Mouse (Mus musculus) spleen, adult 2 months (tissue): ENCODE results near the gene Plekha1. TPM values are rescaled to one million over a fixed set of nuclear protein-coding genes. Genes with fewer than 3 reads are reported as not detected.
A peak's percentile ranks its signal among the peaks of the same experiment; 100 is the strongest.

Source experiments
- DNase-seq, 2 experiments: peaks; one replicate each; pipeline versions ENCODE4 v3.0.0 to v3.0.0-alpha.2; 2012 to 2021; ENCODE audit warnings: low spot score in 2 of 2, low read depth in 1 of 2
- H3K27ac ChIP-seq: fragments of 200-500 bp; 2 replicates; pipeline ENCODE4 v1.5.1; 2012; ENCODE audit warnings: low read length, inconsistent platforms; ENCODE audit not compliant: insufficient read depth
- H3K27me3 ChIP-seq: fragments of 200-500 bp; 2 replicates; pipeline ENCODE4 v1.6.1; 2012; ENCODE audit warnings: mild to moderate bottlenecking, moderate library complexity, low read length, inconsistent platforms; ENCODE audit not compliant: control insufficient read depth, insufficient read depth
- H3K36me3 ChIP-seq: fragments of 200-500 bp; 2 replicates; pipeline ENCODE4 v1.6.1; 2012; ENCODE audit warnings: mild to moderate bottlenecking, low read length, inconsistent platforms; ENCODE audit not compliant: control insufficient read depth, insufficient read depth
- H3K4me1 ChIP-seq: fragments of 200-500 bp; 2 replicates; pipeline ENCODE4 v1.6.1; 2011; ENCODE audit warnings: inconsistent platforms; ENCODE audit not compliant: control insufficient read depth, insufficient read depth, insufficient read length
- H3K4me3 ChIP-seq: fragments of 200-500 bp; 2 replicates; pipeline ENCODE4 v1.5.1; 2011; ENCODE audit warnings: mild to moderate bottlenecking, inconsistent platforms; ENCODE audit not compliant: insufficient read depth, insufficient read length; ENCODE audit errors: extremely low read depth
- CTCF ChIP-seq: fragments of 200-500 bp; IDR thresholded peaks from 2 replicates; pipeline ENCODE4 v1.5.1; 2011; ENCODE audit warnings: mild to moderate bottlenecking, inconsistent platforms; ENCODE audit not compliant: insufficient read depth, insufficient read length, insufficient replicate concordance; ENCODE audit errors: extremely low read depth
- POLR2A ChIP-seq: fragments of 200-500 bp; IDR thresholded peaks from 2 replicates; pipeline ENCODE4 v1.6.1; 2011; ENCODE audit warnings: low read depth, low read length, inconsistent platforms
- WGBS: fragments of 180-500 bp; shearing (Covaris S2); methylation state at CpG from one replicate; pipeline ENCODE4 v1.1.7; 2018; 5-methylcytosine and 5-hydroxymethylcytosine counted together
- polyA plus RNA-seq: library from polyadenylated mRNA; depleted of rRNA; stranded (reverse); fragments of >200 nt; gene quantifications from 2 replicates; pipeline ENCODE4 v1.2.3, GENCODE M21; 2012

Gene Plekha1
- polyA plus RNA-seq, 1 experiment, result 22.5 TPM

GRCm38 (mm10) chr7:130827844-130828403 is 37.6 kb upstream of the Plekha1 start:
- Histone ChIP-seq H3K27ac (peak overlapping the region; percentile 45), H3K4me3 (peak overlapping the region; percentile 7; the same call in 1 of the 2 replicates), H3K27me3 (no peaks in the 10 kb centered on the region), H3K4me1 (peaks cover 8% of the 10 kb centered on the region; the same call in 1 of the 2 replicates), H3K36me3 (no peaks in the 10 kb centered on the region)
- TF ChIP-seq CTCF (no peak), POLR2A (no peak)
- no peak for DNase-seq
- 33% methylated on average over 9 of the region's 9 CpGs for WGBS

- Histone ChIP-seq H3K4me1 (peaks cover 8% of the 10 kb centered on the region; the same call in 1 of the 2 replicates), H3K27ac (peak overlapping the region; percentile 45; the same call in 1 of the 2 replicates), H3K4me3 (no peak overlapping the region), H3K36me3 (no peaks in the 10 kb centered on the region), H3K27me3 (no peaks in the 10 kb centered on the region)
- WGBS, result 18% methylated on average over 10 of the region's 10 CpGs
- TF ChIP-seq CTCF, result no peak
- no peak for TF ChIP-seq POLR2A
- DNase-seq, result peak in 1 of 2 experiments; percentile 9
Measured at GRCm38 (mm10) chr7:130828475-130828874, 37.1 kb upstream of the Plekha1 start.

- no peak for DNase-seq
- no peak overlapping the region for H3K4me3 ChIP-seq
- no peaks in the 10 kb centered on the region for H3K27me3 ChIP-seq
- WGBS, result 91% methylated on average over 5 of the region's 5 CpGs
- H3K36me3 ChIP-seq, result no peaks in the 10 kb centered on the region
- no peak overlapping the region for H3K27ac ChIP-seq
- TF ChIP-seq POLR2A (no peak), CTCF (no peak)
- peaks cover 8% of the 10 kb centered on the region; the same call in 1 of the 2 replicates for H3K4me1 ChIP-seq
Measured at GRCm38 (mm10) chr7:130831586-130831985, 34.0 kb upstream of the Plekha1 start.

- TF ChIP-seq CTCF, result no peak
- no peak for TF ChIP-seq POLR2A
- Histone ChIP-seq H3K27me3 (no peaks in the 10 kb centered on the region), H3K27ac (no peak overlapping the region), H3K4me3 (no peak overlapping the region), H3K4me1 (no peaks in the 10 kb centered on the region), H3K36me3 (no peaks in the 10 kb centered on the region)
- WGBS, result 53% methylated on average over 21 of the region's 21 CpGs
- DNase-seq, result peak; percentile 19 to 82
Measured at GRCm38 (mm10) chr7:130834299-130834698, 31.3 kb upstream of the Plekha1 start.

GRCm38 (mm10) chr7:130834958-130835861 is 30.3 kb upstream of the Plekha1 start:
- TF ChIP-seq CTCF (no peak), POLR2A (no peak)
- DNase-seq, result no peak
- Histone ChIP-seq H3K27me3 (no peaks in the 10 kb centered on the region), H3K4me1 (no peaks in the 10 kb centered on the region), H3K36me3 (no peaks in the 10 kb centered on the region), H3K4me3 (no peak overlapping the region), H3K27ac (no peak overlapping the region)
- WGBS, result 75% methylated on average over 18 of the region's 18 CpGs

GRCm38 (mm10) chr7:130836066-130836465 is 29.5 kb upstream of the Plekha1 start:
- no peak for DNase-seq
- Histone ChIP-seq H3K27ac (no peak overlapping the region), H3K36me3 (no peaks in the 10 kb centered on the region), H3K4me1 (no peaks in the 10 kb centered on the region), H3K27me3 (no peaks in the 10 kb centered on the region), H3K4me3 (no peak overlapping the region)
- no peak for TF ChIP-seq CTCF
- no peak for TF ChIP-seq POLR2A
- WGBS, result 91% methylated on average over 9 of the region's 9 CpGs

GRCm38 (mm10) chr7:130837941-130838657 is 27.5 kb upstream of the Plekha1 start:
- Histone ChIP-seq H3K27me3 (no peaks in the 10 kb centered on the region), H3K27ac (no peak overlapping the region), H3K4me3 (no peak overlapping the region), H3K4me1 (no peaks in the 10 kb centered on the region), H3K36me3 (no peaks in the 10 kb centered on the region)
- WGBS, result 84% methylated on average over 12 of the region's 12 CpGs
- TF ChIP-seq CTCF (no peak), POLR2A (no peak)
- no peak for DNase-seq
